Mouse (Mus musculus) induced T-regulatory cell, adult 2 months (primary cell): ENCODE data around the gene Olfr1281.
"Not testable (repeated sequence)": the region's sequence is repeated elsewhere in the genome, so short reads cannot be mapped to it uniquely, and the experiment has no call there.

ENCODE experiments used
- DNase-seq: peaks from one replicate; pipeline ENCODE4 v3.0.0-alpha.2; 2012; ENCODE audit warnings: low read depth

The Olfr1281 gene

GRCm38 (mm10) chr2:111326220-111326619, at the start of gene Olfr1281:
Olfr1281 (plus strand) TSS chr2:111326520.
- no peak for DNase-seq

GRCm38 (mm10) chr2:111289836-111290235, 36.5 kb upstream of the Olfr1281 start, which contains the start of gene Olfr1278:
Olfr1278 (plus strand) TSS chr2:111290136.
- no peak for DNase-seq

- no peak for DNase-seq
These were observed 27.8 kb upstream of the Olfr1281 start for GRCm38 (mm10) chr2:111298541-111298940.

GRCm38 (mm10) chr2:111300374-111300773, 25.9 kb upstream of the Olfr1281 start, which contains the start of gene Olfr1279:
Olfr1279 (plus strand) TSS chr2:111300635.
- no peak for DNase-seq

- DNase-seq, result no peak
These were observed 12.6 kb upstream of the Olfr1281 start, which contains the start of gene Olfr1280 for GRCm38 (mm10) chr2:111313717-111314116. Olfr1280 (plus strand) TSS chr2:111314017.

- not testable (repeated sequence) for DNase-seq
These were observed 7.4 kb downstream of the Olfr1281 start for GRCm38 (mm10) chr2:111333721-111334120.

GRCm38 (mm10) chr2:111335976-111336375, 9.7 kb downstream of the Olfr1281 start, which contains the start of gene Olfr1282:
Olfr1282 (minus strand) TSS chr2:111336076.
- DNase-seq, result no peak

- DNase-seq, result no peak
These were observed 40.2 kb downstream of the Olfr1281 start, which contains the start of gene Olfr1283 for GRCm38 (mm10) chr2:111366490-111366889. Olfr1283 (plus strand) TSS chr2:111366790.

GRCm38 (mm10) chr2:111375222-111375621, 48.9 kb downstream of the Olfr1281 start, which contains the start of gene Olfr1284:
Olfr1284 (plus strand) TSS chr2:111375522.
- DNase-seq, result no peak
